Mouse (Mus musculus) lung, postnatal 0 days (tissue): Measurements from ENCODE around the gene Casp7. TPM values are rescaled to one million over a fixed set of nuclear protein-coding genes. Genes with fewer than 3 reads are reported as not detected.

Experiments
- ATAC-seq: fragments of 200-750 bp; cut with Nextera tagmentation; 2 replicates; pipeline ENCODE4 v1.8.0; 2017; ENCODE audit warnings: moderate library complexity
- DNase-seq: peaks from one replicate; pipeline ENCODE4 v3.0.0-alpha.2; 2016; ENCODE audit warnings: low spot score
- H3K27ac ChIP-seq: fragments of 300-500 bp; sonication (generic); 2 replicates; pipeline ENCODE4 v1.5.1; 2014; ENCODE audit warnings: antibody characterized with exemption, mild to moderate bottlenecking, low read length, mixed read lengths
- H3K27me3 ChIP-seq: fragments of 300-500 bp; sonication (generic); replicated peaks from 2 replicates; pipeline ENCODE4 v1.6.1; 2014; ENCODE audit warnings: low read length, mixed read lengths; ENCODE audit not compliant: insufficient read depth
- H3K36me3 ChIP-seq: fragments of 300-500 bp; sonication (generic); 2 replicates; pipeline ENCODE4 v1.6.1; 2014; ENCODE audit warnings: low read length, mixed read lengths; ENCODE audit not compliant: insufficient read depth
- H3K4me1 ChIP-seq: fragments of 300-500 bp; sonication (generic); 2 replicates; pipeline ENCODE4 v1.6.1; 2014; ENCODE audit warnings: antibody characterized with exemption, low read depth, low read length, mixed read lengths; ENCODE audit not compliant: insufficient read depth
- H3K4me2 ChIP-seq: fragments of 300-500 bp; sonication (generic); replicated peaks from 2 replicates; pipeline ENCODE4 v1.6.1; 2014; ENCODE audit warnings: low read depth, mild to moderate bottlenecking, low read length, moderate library complexity, mixed read lengths
- H3K4me3 ChIP-seq: fragments of 300-500 bp; sonication (generic); 2 replicates; pipeline ENCODE4 v1.5.1; 2014; ENCODE audit warnings: low read depth, low read length
- H3K9ac ChIP-seq: fragments of 300-500 bp; sonication (generic); replicated peaks from 2 replicates; pipeline ENCODE4 v1.6.1; 2014; ENCODE audit warnings: low read depth, mild to moderate bottlenecking
- H3K9me3 ChIP-seq: fragments of 300-500 bp; sonication (generic); 2 replicates; pipeline ENCODE4 v1.6.1; 2016; ENCODE audit warnings: low read length, mixed read lengths
- CTCF ChIP-seq: IDR thresholded peaks from 2 replicates; pipeline ENCODE4 v1.5.1; 2016; ENCODE audit warnings: antibody characterized with exemption, mild to moderate bottlenecking
- EP300 ChIP-seq: IDR thresholded peaks from 2 replicates; pipeline ENCODE4 v1.6.1; 2016; ENCODE audit warnings: antibody characterized with exemption, mild to moderate bottlenecking, control low read depth
- WGBS: fragments of 180-500 bp; shearing (Covaris S2); extraction: QIAGEN DNeasy Blood & Tissue Kit; methylation state at CpG from one replicate; pipeline ENCODE4 v1.1.7; 2014; 5-methylcytosine and 5-hydroxymethylcytosine counted together
- polyA plus RNA-seq: library from polyadenylated mRNA; unstranded; fragments of >200 nt; fragmentation: Nextera tagmentation; extraction: Ambion mirVana; gene quantifications from 2 replicates; pipeline ENCODE4 v1.2.1, GENCODE M21; 2015

Casp7 gene
- polyA plus RNA-seq, 1 experiment from 2014 or later, result 21.8 TPM

DNA sequence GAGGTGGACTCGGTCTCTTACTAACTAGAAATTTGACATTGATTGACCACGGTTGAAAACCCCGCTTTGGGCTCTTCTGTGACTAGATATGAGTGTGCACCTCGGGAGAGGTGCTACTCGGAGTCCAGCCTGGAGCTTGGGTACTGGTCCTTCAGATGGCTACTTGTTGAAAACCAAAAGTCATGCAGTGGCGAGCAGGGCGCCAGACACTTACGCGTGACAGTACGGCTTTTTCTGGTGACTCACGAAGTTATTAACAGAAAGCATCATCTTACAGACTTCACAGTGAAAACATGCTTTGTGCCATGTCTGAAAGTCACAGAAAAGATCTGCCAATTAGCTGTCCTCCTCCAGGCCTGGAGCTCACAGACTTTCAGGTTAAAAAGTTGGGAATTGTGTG is 7.8 kb upstream of the Casp7 start:
- WGBS, result 87% methylated on average over 11 of the region's 11 CpGs
- Histone ChIP-seq H3K27ac (no peak overlapping the region), H3K4me2 (no peak overlapping the region), H3K36me3 (no peaks in the 10 kb centered on the region), H3K9me3 (no peaks in the 10 kb centered on the region), H3K4me1 (no peaks in the 10 kb centered on the region), H3K9ac (no peak overlapping the region), H3K4me3 (no peak overlapping the region), H3K27me3 (no peaks in the 10 kb centered on the region)
- DNase-seq, result no peak
- no peak for ATAC-seq
- no peak for TF ChIP-seq CTCF
- no peak for TF ChIP-seq EP300

DNA sequence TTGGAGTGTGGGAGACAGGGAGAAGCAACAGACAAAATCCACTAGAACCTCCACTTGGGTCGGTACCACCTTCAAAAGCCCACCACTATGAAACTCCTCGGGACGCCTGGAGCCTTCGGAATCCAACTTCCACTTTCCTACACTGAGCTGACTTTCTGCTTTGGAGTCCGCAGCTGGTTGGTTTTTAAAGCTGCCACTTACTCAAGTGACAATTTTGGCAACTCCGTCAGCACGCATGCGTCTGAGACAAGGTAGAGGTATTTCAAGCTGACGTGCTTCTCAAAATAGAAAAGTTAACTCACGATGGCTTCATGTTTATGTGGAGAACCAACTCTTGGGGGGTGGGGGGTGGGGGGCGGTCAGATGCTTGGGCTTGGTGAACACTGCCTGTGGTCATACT is 7.0 kb upstream of the Casp7 start, which contains the start of gene Nrap:
Gene Nrap, minus strand, starts transcription at position 159 of the 400 bp plus-strand sequence.
- no peak for DNase-seq

DNA sequence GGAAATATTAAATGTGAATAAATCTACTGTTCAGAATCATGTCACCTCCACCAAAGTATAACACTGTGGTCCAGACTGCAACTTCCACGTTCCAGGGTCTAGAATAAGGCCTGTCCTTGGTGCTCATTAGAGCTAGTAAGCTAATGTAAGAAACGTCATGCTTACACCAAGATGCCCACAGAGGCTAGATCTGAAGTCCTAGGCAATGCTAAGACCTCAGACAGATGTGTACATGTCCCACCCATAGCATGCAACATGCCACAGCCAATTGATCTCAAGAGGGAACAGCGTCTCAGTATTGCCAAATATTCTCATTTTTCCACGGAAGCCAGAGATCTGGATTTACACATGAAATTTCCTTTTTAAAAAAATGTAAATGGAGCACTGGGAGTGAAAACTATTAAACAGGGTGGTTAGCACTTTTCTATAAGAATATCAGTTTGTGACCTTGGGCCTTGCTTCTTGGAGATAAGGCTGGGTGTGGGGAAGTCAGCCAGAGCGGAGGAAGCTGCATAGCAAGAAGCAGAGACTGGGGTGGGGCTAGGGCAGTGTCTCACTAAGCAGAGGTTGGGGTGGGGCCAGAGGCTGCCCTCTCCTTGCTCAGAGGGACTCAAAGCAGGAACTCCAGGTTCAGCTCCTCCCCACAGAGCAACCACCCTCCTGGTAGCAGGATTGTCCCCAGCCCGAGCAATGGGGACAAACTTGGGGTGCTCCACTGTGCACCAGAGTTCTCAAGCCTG is 5.5 kb upstream of the Casp7 start:
- Histone ChIP-seq H3K4me1 (no peaks in the 10 kb centered on the region), H3K9ac (no peak overlapping the region), H3K9me3 (no peaks in the 10 kb centered on the region), H3K27ac (no peak overlapping the region), H3K27me3 (no peaks in the 10 kb centered on the region), H3K4me3 (no peak overlapping the region), H3K4me2 (no peak overlapping the region), H3K36me3 (no peaks in the 10 kb centered on the region)
- 62% methylated on average over 6 of the region's 6 CpGs for WGBS
- ATAC-seq (no peak), DNase-seq (peak; percentile 57)
- TF ChIP-seq CTCF (no peak), EP300 (no peak)

More for the DNA sequence above, 7.0 kb upstream of the Casp7 start, which contains the start of gene Nrap:
- H3K27me3 ChIP-seq, result no peaks in the 10 kb centered on the region
- H3K4me2 ChIP-seq, result 0 out of 2 replicates have a peak within 1 kb of the TSS, but pooled peaks have one; percentile 3
- 67% methylated on average over 11 of the region's 11 CpGs for WGBS
- no peak within 1 kb of the TSS for H3K4me3 ChIP-seq
- no peaks in the 10 kb centered on the region for H3K9me3 ChIP-seq
- no peak within 1 kb of the TSS for H3K9ac ChIP-seq
- H3K4me1 ChIP-seq, result no peaks in the 10 kb centered on the region
- TF ChIP-seq CTCF, result no peak
- TF ChIP-seq EP300, result no peak
- ATAC-seq, result no peak
- no peaks in the 10 kb centered on the region for H3K36me3 ChIP-seq
- no peak within 1 kb of the TSS for H3K27ac ChIP-seq

GRCm38 (mm10) chr19:56393311-56393866 is 3.5 kb upstream of the Casp7 start:
- no peaks in the 10 kb centered on the region for H3K36me3 ChIP-seq
- DNase-seq, result no peak
- 69% methylated on average over 9 of the region's 9 CpGs for WGBS
- no peak overlapping the region for H3K4me2 ChIP-seq
- H3K4me1 ChIP-seq, result peaks cover 8% of the 10 kb centered on the region; the same call in 1 of the 2 replicates
- no peak overlapping the region for H3K27ac ChIP-seq
- H3K9me3 ChIP-seq, result no peaks in the 10 kb centered on the region
- H3K27me3 ChIP-seq, result no peaks in the 10 kb centered on the region
- ATAC-seq, result no peak
- no peak for TF ChIP-seq EP300
- no peak for TF ChIP-seq CTCF
- no peak overlapping the region for H3K9ac ChIP-seq
- no peak overlapping the region for H3K4me3 ChIP-seq

DNA sequence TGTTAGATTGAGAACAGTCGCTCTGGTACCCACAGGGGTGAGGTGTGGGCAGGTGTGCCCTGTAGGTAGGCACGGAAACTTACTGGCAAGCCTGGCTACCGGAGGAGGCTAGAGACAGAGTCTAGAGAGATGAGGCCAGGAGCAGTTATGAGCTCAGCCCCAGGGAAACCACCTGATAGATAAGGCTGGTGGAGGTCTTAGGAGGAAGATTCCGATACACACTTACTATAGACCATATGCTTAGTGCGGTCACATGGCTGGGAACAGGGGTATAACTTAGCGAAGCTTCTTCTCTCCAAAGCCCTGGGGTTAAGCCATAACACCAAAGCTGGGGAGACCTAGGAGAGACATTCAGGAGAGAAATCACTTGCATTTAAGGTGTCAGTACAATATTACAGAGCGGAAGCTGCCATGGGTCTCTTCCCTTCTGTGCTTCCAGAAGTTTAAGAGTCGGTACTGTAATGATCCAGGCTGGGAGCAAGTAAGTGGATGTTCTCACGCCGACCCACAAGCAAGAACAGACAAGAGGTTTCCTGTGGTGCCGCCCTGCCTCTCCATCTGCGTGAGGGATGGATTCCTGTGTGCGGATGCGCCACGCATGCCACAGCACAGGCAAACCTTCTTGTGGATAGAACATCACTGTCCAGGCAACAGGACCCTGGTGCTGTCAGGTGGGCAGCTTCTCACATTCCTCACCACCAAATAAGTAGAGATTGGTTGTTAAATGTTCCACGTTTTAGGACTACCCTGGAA is 1.6 kb upstream of the Casp7 start:
- no peaks in the 10 kb centered on the region for H3K36me3 ChIP-seq
- peaks cover 9% of the 10 kb centered on the region; the same call in 1 of the 2 replicates for H3K4me1 ChIP-seq
- TF ChIP-seq CTCF (no peak), EP300 (no peak)
- no peak overlapping the region for H3K4me2 ChIP-seq
- H3K27ac ChIP-seq, result no peak overlapping the region
- H3K9ac ChIP-seq, result no peak overlapping the region
- no peaks in the 10 kb centered on the region for H3K9me3 ChIP-seq
- WGBS, result 85% methylated on average over 16 of the region's 16 CpGs
- H3K4me3 ChIP-seq, result no peak overlapping the region
- DNase-seq (no peak), ATAC-seq (no peak)
- H3K27me3 ChIP-seq, result no peaks in the 10 kb centered on the region

DNA sequence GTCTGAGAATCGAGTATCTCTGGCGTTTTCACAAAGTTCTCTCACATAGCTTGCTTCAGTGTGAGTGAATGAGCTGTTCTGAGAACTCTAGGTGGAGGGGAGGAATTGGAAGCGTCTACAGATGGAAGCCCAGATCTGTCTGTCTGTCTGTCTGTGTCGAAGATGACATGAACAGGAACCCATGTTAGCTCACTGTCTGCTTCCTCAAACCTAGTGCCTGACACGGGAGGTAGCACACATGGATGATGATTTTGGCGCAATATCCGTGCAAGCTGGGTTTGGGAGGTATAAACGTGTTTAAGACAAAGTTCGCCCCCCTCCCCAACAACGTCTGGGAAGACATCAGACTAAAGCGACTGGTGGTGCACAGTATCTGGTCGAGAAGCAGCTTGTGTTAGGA is 702 bp upstream of the Casp7 start:
- Histone ChIP-seq H3K4me1 (peaks cover 11% of the 10 kb centered on the region; the same call in 1 of the 2 replicates), H3K9ac (peak overlapping the region; percentile 71; the same call in 1 of the 2 replicates), H3K27ac (0 out of 2 replicates have a peak overlapping the region, but pooled peaks have one; percentile 95), H3K4me2 (peak overlapping the region; percentile 83), H3K27me3 (no peaks in the 10 kb centered on the region), H3K9me3 (no peaks in the 10 kb centered on the region), H3K4me3 (peak overlapping the region; percentile 71), H3K36me3 (no peaks in the 10 kb centered on the region)
- WGBS, result 33% methylated on average over 12 of the region's 12 CpGs
- TF ChIP-seq CTCF (no peak), EP300 (no peak)
- ATAC-seq (no peak), DNase-seq (no peak)
